Mouse (Mus musculus) brain, embryonic 14.5 days (tissue): Measurements from ENCODE around the gene Ostf1.

Experiments
- CTCF ChIP-seq: fragments of 200-500 bp; IDR thresholded peaks from 2 replicates; pipeline ENCODE4 v1.5.1; 2012; ENCODE audit warnings: inconsistent platforms, mild to moderate bottlenecking, moderate library complexity, borderline replicate concordance; ENCODE audit not compliant: insufficient read depth, insufficient read length; ENCODE audit errors: extremely low read depth
- POLR2A ChIP-seq: fragments of 200-500 bp; IDR thresholded peaks from 2 replicates; pipeline ENCODE4 v1.6.1; 2012; ENCODE audit warnings: mild to moderate bottlenecking, inconsistent platforms, borderline replicate concordance; ENCODE audit not compliant: poor library complexity, insufficient read depth, insufficient read length, severe bottlenecking; ENCODE audit errors: extremely low read depth

- TF ChIP-seq POLR2A (no peak), CTCF (no peak)
Measured at GRCm38 (mm10) chr19:18598265-18598926, 33.2 kb downstream of the Ostf1 start.
